Mouse (Mus musculus): ENCODE measurements at regions not wholly inside any gene's neighbourhood (a gene's known extent, or its start where the extent isn't known, plus 50 kb on each side); places are given as distances from the start of the nearest gene placed in this dataset.

GRCm38 (mm10) chr7:58247261-58247660 lies 408.7 kb upstream of the Atp10a start:
- TF ChIP-seq MAFK (IDR thresholded peaks at IDR 0.05; ENCODE audit: insufficient read depth, low read depth, low read length) (no peak), ZC3H11A (IDR thresholded peaks at IDR 0.05; ENCODE audit: borderline replicate concordance, low read depth, low read length) (no peak), CHD2 (IDR thresholded peaks at IDR 0.05; ENCODE audit: low read depth, low read length) (no peak), ZNF384 (IDR thresholded peaks at IDR 0.05; ENCODE audit: low read depth, low read length) (no peak)

All from ES-E14 (cell line).